Mouse (Mus musculus): ENCODE measurements around the gene Zfp750. TPM values are rescaled to one million over a fixed set of nuclear protein-coding genes. Genes with fewer than 3 reads are reported as not detected.

The Zfp750 gene
- total and polyA plus RNA-seq, 3 experiments: 0.06 to 0.08 TPM; not detected in 1

GRCm38 (mm10) chr11:121552846-121553457 lies 33.8 kb upstream of the Zfp750 start:
- Histone ChIP-seq H3K27me3 (ENCODE audit: control insufficient read depth in 1 of 2, insufficient read depth in 2 of 2, low read length in 2 of 2) (no peaks in the 10 kb centered on the region), H3K4me1 (ENCODE audit: control insufficient read depth in 1 of 2, insufficient read depth in 2 of 2, low read length in 2 of 2) (peaks cover 29 to 34% of the 10 kb centered on the region in 2 experiments), H3K79me2 (ENCODE audit: control insufficient read depth, insufficient read depth, low read length, poor library complexity) (no peaks in the 10 kb centered on the region), H3K9ac (ENCODE audit: control insufficient read depth, low read depth, low read length, poor library complexity, severe bottlenecking) (no peak overlapping the region), H3K36me3 (ENCODE audit: control insufficient read depth in 1 of 2, insufficient read depth in 2 of 2, low read length in 2 of 2) (peaks cover 2 to 24% of the 10 kb centered on the region in 2 experiments; a peak in 3 of 4 replicates), H3K27ac (ENCODE audit: control insufficient read depth, low read depth, low read length) (no peak overlapping the region), H3K9me3 (replicated peaks; ENCODE audit: insufficient read depth, low read length) (no peaks in the 10 kb centered on the region), H3K4me3 (ENCODE audit: control insufficient read depth in 1 of 2, insufficient read depth in 1 of 2, low read depth in 2 of 2, low read length in 2 of 2) (no peak overlapping the region)
- TF ChIP-seq NELFE (IDR thresholded peaks at IDR 0.05; ENCODE audit: low read depth, low read length) (no peak), MYB (IDR thresholded peaks at IDR 0.05; ENCODE audit: low read depth, low read length) (no peak), ZC3H11A (IDR thresholded peaks at IDR 0.05; ENCODE audit: low read depth, low read length) (no peak), EP300 (IDR thresholded peaks at IDR 0.05; ENCODE audit: low read depth in 1 of 2, low read length in 2 of 2) (no peak), TBP (IDR thresholded peaks at IDR 0.05; ENCODE audit: low read depth, low read length) (no peak), MAX (IDR thresholded peaks at IDR 0.05; ENCODE audit: low read length) (no peak), GATA1 (IDR thresholded peaks at IDR 0.05; ENCODE audit: low read depth, low read length) (no peak), BHLHE40 (IDR thresholded peaks at IDR 0.05; ENCODE audit: borderline replicate concordance, low read depth, low read length) (no peak), CTCF (IDR thresholded peaks at IDR 0.05 in 2 of 3, conservative IDR thresholded peaks at IDR 0.05 in 1 of 3; ENCODE audit: control insufficient read depth in 1 of 3, insufficient read depth in 1 of 3, low read depth in 2 of 3, low read length in 3 of 3, poor library complexity in 1 of 3, severe bottlenecking in 1 of 3) (no peak), ZNF384 (IDR thresholded peaks at IDR 0.05; ENCODE audit: low read depth, low read length) (no peak)
- no peak for DNase-seq (ENCODE audit: low read depth, low spot score)

GRCm38 (mm10) chr11:121552167-121552566 lies 33.0 kb upstream of the Zfp750 start:
- Histone ChIP-seq H3K9me3 (replicated peaks; ENCODE audit: insufficient read depth, low read length) (no peaks in the 10 kb centered on the region), H3K27ac (ENCODE audit: control insufficient read depth, low read depth, low read length) (no peak overlapping the region), H3K36me3 (ENCODE audit: control insufficient read depth in 1 of 2, insufficient read depth in 2 of 2, low read length in 2 of 2) (peaks cover 0 to 30% of the 10 kb centered on the region in 2 experiments; a peak in 3 of 4 replicates), H3K27me3 (ENCODE audit: control insufficient read depth in 1 of 2, insufficient read depth in 2 of 2, low read length in 2 of 2) (no peaks in the 10 kb centered on the region), H3K4me1 (ENCODE audit: control insufficient read depth in 1 of 2, insufficient read depth in 2 of 2, low read length in 2 of 2) (peaks cover 36 to 40% of the 10 kb centered on the region in 2 experiments), H3K4me3 (ENCODE audit: control insufficient read depth in 1 of 2, insufficient read depth in 1 of 2, low read depth in 2 of 2, low read length in 2 of 2) (no peak overlapping the region), H3K79me2 (ENCODE audit: control insufficient read depth, insufficient read depth, low read length, poor library complexity) (no peaks in the 10 kb centered on the region), H3K9ac (ENCODE audit: control insufficient read depth, low read depth, low read length, poor library complexity, severe bottlenecking) (no peak overlapping the region)
- TF ChIP-seq USF1 (IDR thresholded peaks at IDR 0.05; ENCODE audit: low read depth, low read length): peak; percentile 88
- TF ChIP-seq GABPA (IDR thresholded peaks at IDR 0.05; ENCODE audit: low read depth, low read length): no peak
- no peak for TF ChIP-seq CHD1 (IDR thresholded peaks at IDR 0.05; ENCODE audit: low read depth, low read length)
- peak; percentile 85 for TF ChIP-seq ETS1 (IDR thresholded peaks at IDR 0.05; ENCODE audit: low read depth, low read length)
- TF ChIP-seq ZKSCAN1 (IDR thresholded peaks at IDR 0.05; ENCODE audit: low read depth, low read length): peak; percentile 53; the same call in 1 of the 2 replicates
- TF ChIP-seq USF2 (IDR thresholded peaks at IDR 0.05; ENCODE audit: borderline replicate concordance in 1 of 2, insufficient read depth in 1 of 2, low read depth in 1 of 2, low read length in 2 of 2): 0 out of 4 replicates have a peak, but pooled peaks of 1 of the 2 experiments have one; percentile 30
- peak; percentile 11; the same call in 1 of the 2 replicates for TF ChIP-seq TCF12 (IDR thresholded peaks at IDR 0.05; ENCODE audit: low read depth, low read length)
- DNase-seq (ENCODE audit: low read depth, low spot score): peak; percentile 59
